Mouse (Mus musculus) monocyte, adult 59 days (primary cell): ENCODE data around the gene Tmem151b. TPM values are rescaled to one million over a fixed set of nuclear protein-coding genes. Genes with fewer than 3 reads are reported as not detected.

Source experiments
- total RNA-seq, 2 experiments: library from RNA; stranded (reverse); gene quantifications; one replicate each; pipeline ENCODE4 v1.2.4; 2023

The Tmem151b gene
- under 1 TPM; 0.09 to 0.18 TPM for total RNA-seq

DNA sequence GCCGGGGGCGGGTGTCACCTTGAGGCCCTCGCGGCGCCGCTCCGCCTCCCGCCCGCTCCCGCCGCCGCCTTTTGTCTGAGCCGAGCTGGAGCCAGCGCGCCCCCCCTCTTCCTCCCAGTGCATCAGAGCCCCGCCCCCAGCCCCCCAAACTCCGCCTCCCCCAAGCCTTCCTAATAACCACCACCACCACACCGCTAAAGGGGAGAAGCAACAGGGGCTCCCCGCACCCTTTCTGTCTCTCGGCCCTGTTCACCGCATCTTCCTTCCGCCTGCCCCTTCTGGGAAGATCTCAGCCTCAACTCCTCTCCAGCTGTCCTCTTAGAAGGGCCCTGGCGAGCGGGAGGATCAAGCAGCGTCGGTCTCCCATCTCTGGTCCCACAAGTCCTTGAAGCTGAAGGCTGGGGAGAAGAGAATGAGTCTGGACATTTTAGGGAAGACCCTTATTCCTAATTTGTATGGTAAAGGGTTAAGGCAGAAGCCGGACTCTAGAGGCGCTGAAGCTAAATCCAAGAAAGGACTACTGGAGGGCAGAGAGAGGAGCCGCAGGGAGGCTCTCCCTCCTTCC, at the start of gene Tmem151b:
Tmem151b (minus strand) TSS at position 61 of the 565 bp plus-strand sequence.

DNA sequence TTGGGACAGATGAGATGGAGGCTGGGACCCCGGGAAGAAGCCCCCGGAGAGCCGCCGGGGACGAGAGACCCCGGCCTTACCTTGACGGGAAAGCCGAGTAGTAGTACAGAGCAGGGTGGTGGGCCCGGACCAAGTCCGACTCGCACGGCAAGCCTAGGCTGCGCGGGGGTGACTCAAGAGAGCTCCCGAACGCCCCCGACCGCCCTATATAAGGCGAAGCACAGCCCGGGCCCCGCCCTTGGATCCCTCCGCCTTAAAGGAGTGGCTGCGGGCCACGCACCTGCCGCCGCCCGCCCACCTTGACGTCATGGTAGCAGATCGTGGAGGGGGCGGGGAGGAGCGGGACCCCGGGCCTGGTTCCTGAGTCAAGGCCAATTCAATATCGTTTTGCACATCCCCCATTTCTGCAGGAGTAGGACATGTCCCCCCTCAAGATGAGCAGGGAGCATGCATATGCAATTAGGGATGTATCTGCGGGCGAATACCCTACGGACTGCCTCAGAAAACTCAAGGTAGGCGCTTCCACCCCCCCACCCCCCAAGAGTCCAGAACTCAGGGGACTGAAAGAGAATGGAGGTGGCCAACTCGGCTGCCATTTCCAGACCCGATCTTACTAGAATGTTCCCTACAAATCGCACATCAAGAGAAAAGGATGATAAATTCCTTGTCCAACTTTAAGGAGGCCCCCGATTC, 23.8 kb upstream of the Tmem151b start, which contains the start of gene Hsp90ab1:
Hsp90ab1 (minus strand) TSS at position 185 of the 693 bp plus-strand sequence.

DNA sequence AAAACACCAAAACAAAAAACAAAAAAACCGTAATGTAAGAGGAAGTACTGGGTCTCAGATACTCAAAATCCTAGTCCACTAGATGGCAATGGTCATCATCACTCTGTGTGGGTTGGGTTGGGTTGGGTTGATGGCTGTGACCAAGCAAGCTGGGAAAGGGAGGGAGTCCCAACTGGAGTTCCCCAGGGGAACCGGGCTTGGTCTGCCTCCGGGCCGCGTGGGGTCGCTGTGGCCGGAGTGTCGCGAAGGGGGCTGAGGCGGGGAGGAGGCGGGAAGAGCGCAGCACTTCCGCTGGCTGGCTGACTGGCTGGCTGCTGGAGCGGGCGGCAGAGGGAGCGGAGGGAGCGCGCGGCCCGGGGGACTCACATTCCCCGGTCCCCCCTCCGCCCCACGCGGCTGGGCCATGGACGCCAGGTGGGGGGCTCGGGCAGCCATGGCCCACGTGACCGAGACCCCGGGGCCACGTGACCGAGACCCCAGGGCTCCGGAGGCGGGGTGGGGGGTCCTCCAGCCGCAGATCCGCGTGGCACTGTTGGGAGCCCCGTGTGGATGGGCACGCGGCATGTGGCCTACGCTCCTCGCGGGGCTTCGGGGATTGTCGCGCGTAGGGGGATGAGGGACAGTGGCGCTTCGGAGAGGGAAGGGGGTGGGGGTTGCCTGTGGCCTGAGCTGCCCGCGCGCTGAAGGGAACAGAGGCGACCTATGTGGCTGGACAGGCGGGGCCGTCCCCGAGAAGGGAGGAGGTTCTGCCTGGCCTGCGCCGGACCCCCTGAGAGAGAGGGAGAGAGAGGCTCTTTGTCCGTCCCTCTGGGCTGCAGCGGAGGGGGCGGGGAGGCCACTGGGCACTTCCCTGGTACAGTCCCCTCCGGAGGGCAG, 14.4 kb upstream of the Tmem151b start, which contains the start of gene Slc35b2:
Slc35b2 (plus strand) TSS at position 220 of the 876 bp plus-strand sequence.

DNA sequence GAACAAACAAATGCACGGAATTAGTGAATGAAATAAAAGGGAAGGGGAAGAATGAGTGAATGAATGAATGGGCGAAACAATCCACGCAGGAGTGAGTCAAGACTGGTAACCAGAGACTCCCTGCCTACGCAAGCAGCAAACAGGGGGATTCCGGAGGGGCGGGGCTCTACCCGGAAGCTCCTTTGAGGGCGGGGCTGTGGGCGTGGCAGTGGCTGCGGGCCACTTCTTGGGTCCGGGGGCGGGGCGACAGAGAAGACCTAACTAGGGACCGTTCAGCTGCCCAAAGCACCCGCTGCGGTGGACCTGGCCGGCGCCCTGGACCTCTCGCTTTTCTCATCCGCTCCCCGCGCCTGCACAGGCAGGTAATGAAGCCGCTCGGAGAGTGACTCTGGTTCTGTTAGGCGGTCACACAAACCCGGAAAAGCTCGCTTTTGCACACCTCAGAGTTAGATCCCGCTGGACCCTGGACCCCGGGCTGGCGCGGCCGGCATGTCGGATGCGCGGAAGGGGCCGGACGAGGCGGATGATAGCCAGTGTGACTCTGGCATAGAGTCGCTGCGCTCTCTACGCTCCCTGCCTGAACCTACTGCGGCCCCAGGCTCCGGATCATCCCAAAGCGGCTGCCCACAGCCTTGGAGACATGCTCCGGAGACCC, 6.1 kb upstream of the Tmem151b start, which contains the start of gene Nfkbie:
Nfkbie (plus strand) TSS at position 252 of the 655 bp plus-strand sequence.

DNA sequence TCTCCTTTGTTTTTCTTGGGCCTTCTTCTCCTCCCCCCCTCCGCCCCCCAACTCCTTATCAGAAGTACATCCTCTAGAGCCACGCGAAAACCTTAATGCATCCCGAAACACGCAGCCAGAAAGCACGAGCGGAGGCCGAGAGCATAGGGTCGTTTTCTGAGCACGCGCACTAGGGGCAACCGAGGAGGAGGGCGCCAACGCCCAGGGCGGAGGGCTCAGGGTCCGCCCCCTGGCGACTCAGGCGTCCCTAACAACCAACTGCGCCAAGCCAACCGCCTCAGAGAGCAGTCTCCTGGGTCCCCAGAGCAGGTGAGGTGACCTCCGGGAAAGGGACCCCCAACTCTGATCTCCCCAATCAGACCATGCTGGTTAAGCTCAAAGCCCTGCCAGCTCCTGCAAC, 26.2 kb downstream of the Tmem151b start, which contains the start of gene Tcte1:
Tcte1 (plus strand) TSS at position 172 of the 400 bp plus-strand sequence.

DNA sequence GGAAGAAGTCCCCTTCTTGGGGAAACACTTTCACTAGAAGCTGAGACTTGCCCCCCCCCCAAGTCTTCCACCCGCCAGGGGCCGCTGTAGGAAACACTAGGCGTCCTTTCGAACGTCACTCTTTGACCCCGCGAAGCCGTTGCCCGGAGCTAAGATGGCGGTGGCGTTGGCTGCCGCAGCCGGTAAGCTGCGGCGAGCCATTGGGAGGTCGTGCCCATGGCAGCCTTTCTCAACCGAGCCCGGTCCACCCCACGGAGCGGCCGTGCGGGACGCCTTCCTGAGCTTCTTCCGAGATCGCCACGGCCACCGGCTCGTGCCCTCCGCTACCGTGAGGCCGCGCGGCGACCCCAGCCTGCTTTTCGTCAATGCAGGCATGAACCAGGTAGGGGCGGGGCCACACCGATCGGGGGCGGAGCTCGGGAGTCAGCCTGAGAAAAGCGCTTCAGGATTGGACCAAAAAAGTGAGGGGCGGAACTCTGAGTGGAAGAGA, 42.7 kb downstream of the Tmem151b start, which contains the start of gene Aars2:
Aars2 (plus strand) TSS at position 142 of the 490 bp plus-strand sequence.

Other genes starting within 250 kb of the Tmem151b start
- 10 to 100 TPM; 77.3 to 78.2 TPM for gene Cdc5l, start 115.9 kb downstream of the Tmem151b start, total RNA-seq
- gene Spats1, start 74.3 kb downstream of the Tmem151b start, total RNA-seq, result not detected
- gene Aars2, start 42.8 kb downstream of the Tmem151b start, total RNA-seq, result 1 to 10 TPM; 8.9 TPM
- not detected for gene Tcte1, start 26.2 kb downstream of the Tmem151b start, total RNA-seq
- gene Nfkbie, start 6.0 kb upstream of the Tmem151b start, total RNA-seq, result 100 to 1,000 TPM; 172 to 190 TPM
- gene Slc35b2, start 14.2 kb upstream of the Tmem151b start, total RNA-seq, result 10 to 100 TPM; 74.0 to 90.3 TPM
- gene Hsp90ab1, start 23.6 kb upstream of the Tmem151b start, total RNA-seq, result 100 to 1,000 TPM; 744 to 768 TPM
- gene Slc29a1, start 49.9 kb upstream of the Tmem151b start, total RNA-seq, result 100 to 1,000 TPM; 103 to 113 TPM
- not detected for gene Mymx, start 52.4 kb upstream of the Tmem151b start, total RNA-seq
- 1 to 10 TPM; 1.2 to 2.0 TPM for gene Capn11, start 109.6 kb upstream of the Tmem151b start, total RNA-seq
- 10 to 100 TPM; 47.5 to 51.1 TPM for gene Mrpl14, start 136.6 kb upstream of the Tmem151b start, total RNA-seq
- 10 to 100 TPM; 34.6 to 34.9 TPM for gene Tmem63b, start 137.2 kb upstream of the Tmem151b start, total RNA-seq
- not detected for gene 1600014C23Rik, start 184.2 kb upstream of the Tmem151b start, total RNA-seq